Mouse (Mus musculus) frontal cortex, postnatal 14 days (tissue): ENCODE measurements around the gene Tgfbr2.

Source experiments
- DNase-seq, 2 experiments: peaks; one replicate each; pipeline ENCODE4 v3.0.0; 2022; ENCODE audit warnings: low spot score in 2 of 2

Tgfbr2 gene

GRCm38 (mm10) chr9:116156501-116156900 lies 18.7 kb downstream of the Tgfbr2 start:
- DNase-seq, result no peak

- no peak for DNase-seq
These were observed 22.3 kb downstream of the Tgfbr2 start for GRCm38 (mm10) chr9:116152878-116153277.

- no peak for DNase-seq
These were observed 24.3 kb downstream of the Tgfbr2 start for GRCm38 (mm10) chr9:116150725-116151396.

DNA sequence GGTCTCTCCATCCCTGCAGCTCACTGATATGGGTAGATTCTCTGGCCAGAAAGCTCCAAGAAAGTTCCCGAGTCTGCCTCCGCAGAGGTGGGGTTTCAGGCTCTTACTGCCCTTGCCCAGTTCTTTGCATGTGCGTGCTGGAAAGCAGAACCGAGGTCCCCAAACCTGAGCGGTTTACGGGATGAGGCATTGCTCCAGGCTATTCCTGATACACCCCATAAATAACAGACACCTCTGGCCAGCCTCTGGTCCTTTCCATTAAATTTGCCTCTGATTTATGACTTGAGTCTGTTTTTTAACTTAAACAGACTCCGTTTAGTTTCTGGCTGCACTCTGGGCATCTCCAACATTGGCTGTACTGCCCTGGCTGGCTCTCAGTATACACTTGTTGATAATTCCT lies 26.4 kb downstream of the Tgfbr2 start:
- no peak for DNase-seq

DNA sequence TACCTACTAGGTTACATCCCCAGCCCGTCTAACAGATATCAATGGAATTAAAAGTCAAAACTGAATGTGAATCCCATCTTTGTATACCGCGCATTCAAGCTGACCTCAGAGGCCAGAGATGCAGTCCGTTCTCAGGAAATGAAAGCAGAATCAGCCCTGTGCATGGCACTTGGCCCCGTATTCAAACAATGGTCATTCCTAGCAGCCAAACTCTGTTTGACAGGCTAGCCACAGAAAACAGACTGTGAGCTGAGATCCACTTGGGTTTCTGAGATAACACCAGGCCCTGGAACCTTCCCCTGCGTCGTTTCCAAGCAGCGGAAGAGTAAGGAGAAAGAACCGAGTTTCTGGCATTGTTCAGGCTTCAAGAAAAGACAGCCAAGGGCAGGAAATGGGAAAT lies 28.9 kb downstream of the Tgfbr2 start:
- no peak for DNase-seq

DNA sequence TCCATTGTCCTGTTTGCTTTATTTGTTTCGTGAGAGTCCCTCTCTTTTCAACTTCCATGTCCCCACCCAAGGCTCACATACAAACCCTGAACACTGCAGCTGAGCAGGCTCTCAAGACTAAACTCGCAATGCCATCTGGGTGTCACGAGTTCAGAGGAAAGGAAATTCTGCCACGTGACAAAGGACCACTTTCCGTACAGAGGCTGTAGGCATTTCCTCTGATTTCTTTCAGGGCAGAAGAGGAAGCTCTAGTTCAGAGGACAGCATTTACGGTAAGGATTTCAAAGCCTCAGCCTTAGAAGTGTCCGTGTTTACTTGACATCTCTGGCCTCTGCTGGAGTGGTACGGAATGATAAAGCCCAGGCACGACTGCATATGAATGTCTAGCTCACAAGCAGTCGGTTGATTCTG lies 29.9 kb downstream of the Tgfbr2 start:
- peak in 1 of 2 experiments; percentile 34 for DNase-seq

GRCm38 (mm10) chr9:116140422-116140821 lies 34.7 kb downstream of the Tgfbr2 start:
- no peak for DNase-seq

GRCm38 (mm10) chr9:116139549-116139948 lies 35.6 kb downstream of the Tgfbr2 start:
- DNase-seq, result no peak

DNA sequence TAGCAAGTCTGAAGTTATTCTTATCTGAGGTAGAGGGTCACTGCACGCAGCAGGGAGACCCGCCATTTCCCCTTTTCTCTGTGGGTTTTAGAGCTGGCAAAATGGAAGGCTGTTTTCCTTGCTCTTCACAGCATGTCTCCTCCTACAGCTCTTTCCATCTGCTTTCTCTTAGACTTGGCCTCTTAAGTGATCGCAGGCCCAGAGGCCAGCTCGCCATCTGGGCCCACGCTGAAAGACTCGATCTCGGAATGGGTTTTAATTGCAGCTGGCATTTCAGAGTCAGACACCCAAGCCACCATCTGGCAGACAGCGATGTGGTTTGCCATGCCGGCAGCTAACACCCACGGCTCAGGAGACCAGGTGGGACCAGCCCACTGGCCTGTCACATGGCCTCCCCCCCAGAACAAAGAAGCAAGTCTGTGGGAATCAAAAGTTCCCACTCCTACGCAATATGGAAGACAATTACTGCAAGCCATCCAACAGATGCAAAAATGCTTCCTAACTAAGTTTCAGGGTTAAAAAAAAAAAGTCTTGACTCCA lies 36.5 kb downstream of the Tgfbr2 start:
- DNase-seq, result no peak

DNA sequence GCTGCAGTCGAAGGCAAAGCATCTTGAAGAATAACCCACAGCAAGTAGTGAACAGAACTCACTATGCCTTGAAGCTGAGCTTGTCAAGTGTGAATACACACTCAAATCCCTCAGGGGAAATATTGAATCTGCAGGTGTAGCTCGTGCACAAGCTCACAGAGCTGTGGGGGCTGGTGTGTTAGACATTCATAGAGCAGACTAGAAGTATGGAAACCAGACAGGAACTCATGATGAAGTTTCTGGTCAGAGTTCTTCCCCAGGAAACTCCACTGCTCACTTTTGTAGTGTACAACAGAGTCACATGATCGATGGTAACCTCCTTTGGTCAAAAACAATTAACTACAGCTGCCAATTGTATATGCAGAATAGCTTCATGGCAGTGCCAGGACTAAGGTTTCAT lies 37.5 kb downstream of the Tgfbr2 start:
- DNase-seq, result no peak

DNA sequence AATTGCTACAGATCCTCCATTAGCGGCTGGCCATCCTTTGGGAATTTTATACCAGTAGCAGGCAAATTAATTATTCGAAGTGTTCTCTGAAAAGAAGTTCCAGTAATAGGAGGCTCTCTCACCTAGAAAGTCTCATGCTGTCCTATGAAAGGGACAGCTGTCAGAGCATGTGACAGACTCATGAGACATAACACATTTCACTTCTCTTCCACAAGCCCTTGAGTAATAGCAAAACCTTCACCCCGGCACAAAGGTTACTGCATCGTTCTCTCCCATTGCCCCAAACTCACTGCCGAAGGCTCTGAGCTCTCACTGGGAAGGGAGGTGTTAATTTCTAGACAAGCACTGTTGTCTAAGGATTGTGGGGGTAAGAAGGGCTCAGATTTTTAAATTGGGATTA lies 38.3 kb downstream of the Tgfbr2 start:
- no peak for DNase-seq

GRCm38 (mm10) chr9:116136146-116136545 lies 39.0 kb downstream of the Tgfbr2 start:
- DNase-seq, result no peak

- DNase-seq, result no peak
These were observed 40.7 kb downstream of the Tgfbr2 start for GRCm38 (mm10) chr9:116134488-116134887.

GRCm38 (mm10) chr9:116133312-116133980 lies 41.7 kb downstream of the Tgfbr2 start:
- no peak for DNase-seq

DNA sequence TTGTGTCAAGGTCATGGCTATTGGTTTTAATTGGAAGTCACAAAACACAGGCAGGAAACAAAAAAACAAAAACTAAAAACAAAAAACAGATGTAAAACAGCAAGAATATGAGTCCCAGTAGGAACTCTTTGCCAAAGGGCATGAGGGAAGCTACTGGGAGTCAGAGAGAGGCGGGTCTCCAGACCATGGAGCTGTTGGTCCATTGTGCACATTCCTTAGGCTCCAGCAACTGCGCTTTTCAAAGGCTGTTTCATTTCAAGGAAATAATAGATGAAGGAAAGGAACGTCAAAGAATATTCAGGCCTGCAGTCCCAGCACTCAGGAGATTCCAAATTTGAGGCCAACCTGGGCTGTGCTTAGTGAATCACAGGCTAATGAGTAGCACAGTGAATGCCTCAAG lies 46.3 kb downstream of the Tgfbr2 start:
- no peak for DNase-seq

- DNase-seq, result no peak
These were observed 46.8 kb downstream of the Tgfbr2 start for GRCm38 (mm10) chr9:116128311-116128710.

DNA sequence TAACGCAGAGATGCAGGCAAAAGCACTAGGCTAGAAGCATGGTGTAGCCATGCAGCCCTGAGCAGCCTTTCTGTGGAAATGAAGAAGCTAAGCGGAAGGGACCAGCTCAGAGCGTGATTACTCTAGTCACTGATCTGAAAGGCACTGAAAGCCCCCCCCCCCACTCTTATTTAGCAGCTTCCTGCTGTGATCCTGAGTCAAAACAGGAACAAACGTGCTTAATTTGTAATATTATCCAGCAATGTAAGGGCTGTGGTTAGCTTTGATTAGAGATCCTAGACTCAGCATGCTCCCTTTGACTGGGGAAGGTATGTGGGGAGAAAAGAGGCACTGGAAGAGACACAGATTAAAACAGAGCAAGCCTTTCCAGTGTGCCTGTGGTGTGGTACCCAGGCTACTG lies 48.7 kb downstream of the Tgfbr2 start:
- DNase-seq, result no peak

GRCm38 (mm10) chr9:116122969-116123589 lies 52.1 kb downstream of the Tgfbr2 start:
- DNase-seq, result no peak

DNA sequence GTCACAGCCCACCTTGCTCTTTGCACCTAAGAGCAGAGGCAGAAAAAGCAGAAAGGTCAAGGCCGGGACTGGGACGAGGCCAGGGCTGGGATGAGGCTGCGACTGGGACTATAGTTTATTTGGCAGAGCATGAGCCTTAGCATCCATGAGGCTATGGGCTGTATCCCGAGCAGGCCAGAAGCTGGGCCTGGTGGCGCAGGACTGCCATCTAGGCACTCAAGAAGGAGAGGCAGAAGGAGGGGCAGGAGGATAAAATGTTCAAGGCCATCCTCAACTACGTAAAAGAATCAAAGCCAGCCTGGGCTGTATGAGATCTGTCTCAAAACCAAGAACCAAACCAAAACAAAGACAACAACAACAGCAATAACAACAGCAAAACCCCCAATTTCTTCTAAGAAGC lies 52.6 kb downstream of the Tgfbr2 start:
- DNase-seq, result no peak

- DNase-seq, result no peak
These were observed 53.7 kb downstream of the Tgfbr2 start for GRCm38 (mm10) chr9:116121472-116121871.

DNA sequence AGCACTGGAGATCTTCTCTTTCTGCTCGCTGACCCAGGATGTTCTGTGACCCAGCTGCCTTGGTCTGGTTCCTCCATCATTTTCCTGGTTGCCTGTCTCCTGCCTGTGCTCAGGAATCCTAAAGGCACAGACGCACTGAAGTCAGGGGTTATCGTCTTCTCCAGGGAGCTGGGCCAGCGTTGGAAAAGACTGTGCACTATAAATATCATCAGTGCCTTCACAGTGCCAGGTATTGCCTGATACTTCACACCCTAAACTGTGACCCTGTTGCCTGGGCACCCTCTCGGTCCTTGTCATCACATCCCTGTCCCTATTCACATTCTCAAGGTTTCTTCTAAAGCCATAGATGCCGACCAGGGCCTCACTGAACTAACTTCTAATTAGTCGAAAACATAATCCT lies 55.2 kb downstream of the Tgfbr2 start:
- no peak for DNase-seq

DNA sequence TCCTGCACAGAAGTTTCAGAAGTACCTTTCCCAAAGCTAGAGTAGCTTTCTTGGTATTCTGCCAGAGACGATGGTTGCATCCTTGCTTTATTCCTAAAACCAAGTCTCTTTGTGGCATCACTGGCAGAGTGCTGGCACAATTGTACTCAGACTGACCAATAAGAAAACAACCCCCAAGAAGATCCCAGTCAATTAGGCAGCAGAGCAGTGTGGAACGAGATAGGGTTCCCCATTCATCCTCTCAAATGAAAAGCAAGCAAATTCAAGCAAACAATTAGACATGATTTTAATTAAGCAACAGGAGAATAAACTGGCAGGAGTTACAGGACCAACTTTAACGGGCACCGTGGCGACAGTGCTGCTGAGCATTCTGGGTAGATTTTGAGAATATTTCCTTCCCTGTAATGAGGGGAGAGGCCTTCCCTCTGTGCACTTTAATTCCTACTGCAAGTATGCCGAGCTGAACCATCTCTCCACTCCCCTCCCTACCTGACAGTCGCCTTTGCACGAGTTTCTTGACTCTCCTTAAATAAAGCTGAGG lies 56.8 kb downstream of the Tgfbr2 start:
- DNase-seq, result no peak

- no peak for DNase-seq
These were observed 59.3 kb downstream of the Tgfbr2 start for GRCm38 (mm10) chr9:116115875-116116274.
